Mouse (Mus musculus): ENCODE data around the gene Esm1. TPM values are rescaled to one million over a fixed set of nuclear protein-coding genes. Genes with fewer than 3 reads are reported as not detected.

The Esm1 gene
- total RNA-seq (2021) = not detected
- long read RNA-seq = 0 reads

- no peak for DNase-seq (ENCODE audit: low spot score in 2 of 2)
These were observed at the start of gene Esm1 for GRCm38 (mm10) chr13:113209624-113210023. Gene Esm1 (plus strand): TSS chr13:113209659.

- no peak for DNase-seq (ENCODE audit: low spot score in 2 of 2)
These were observed 45.0 kb upstream of the Esm1 start for GRCm38 (mm10) chr13:113164252-113165005.

GRCm38 (mm10) chr13:113168018-113168534 lies 41.4 kb upstream of the Esm1 start:
- DNase-seq (ENCODE audit: low spot score in 2 of 2) = no peak

GRCm38 (mm10) chr13:113170256-113170655 lies 39.2 kb upstream of the Esm1 start:
- DNase-seq (ENCODE audit: low spot score in 2 of 2) = no peak

- DNase-seq (ENCODE audit: low spot score in 2 of 2) = no peak
These were observed 35.3 kb upstream of the Esm1 start for GRCm38 (mm10) chr13:113174162-113174561.

- no peak for DNase-seq (ENCODE audit: low spot score in 2 of 2)
These were observed 26.1 kb upstream of the Esm1 start for GRCm38 (mm10) chr13:113183310-113183709.

- DNase-seq (ENCODE audit: low spot score in 2 of 2) = no peak
These were observed 25.7 kb upstream of the Esm1 start for GRCm38 (mm10) chr13:113183720-113184119.

GRCm38 (mm10) chr13:113196808-113197674 lies 12.4 kb upstream of the Esm1 start:
- DNase-seq (ENCODE audit: low spot score in 2 of 2) = no peak

GRCm38 (mm10) chr13:113197872-113198502 lies 11.5 kb upstream of the Esm1 start:
- no peak for DNase-seq (ENCODE audit: low spot score in 2 of 2)

- no peak for DNase-seq (ENCODE audit: low spot score in 2 of 2)
These were observed 10.1 kb upstream of the Esm1 start for GRCm38 (mm10) chr13:113199331-113199730.

GRCm38 (mm10) chr13:113200726-113201125 lies 8.7 kb upstream of the Esm1 start:
- no peak for DNase-seq (ENCODE audit: low spot score in 2 of 2)

- no peak for DNase-seq (ENCODE audit: low spot score in 2 of 2)
These were observed 7.8 kb upstream of the Esm1 start for GRCm38 (mm10) chr13:113201631-113202030.

- DNase-seq (ENCODE audit: low spot score in 2 of 2) = no peak
These were observed 7.3 kb upstream of the Esm1 start for GRCm38 (mm10) chr13:113202184-113202583.

- no peak for DNase-seq (ENCODE audit: low spot score in 2 of 2)
These were observed 6.3 kb upstream of the Esm1 start for GRCm38 (mm10) chr13:113203146-113203545.

GRCm38 (mm10) chr13:113205346-113205745 lies 4.1 kb upstream of the Esm1 start:
- no peak for DNase-seq (ENCODE audit: low spot score in 2 of 2)

GRCm38 (mm10) chr13:113211345-113211744 lies 1.9 kb downstream of the Esm1 start:
- DNase-seq (ENCODE audit: low spot score in 2 of 2) = no peak

- no peak for DNase-seq (ENCODE audit: low spot score in 2 of 2)
These were observed 2.9 kb downstream of the Esm1 start for GRCm38 (mm10) chr13:113212401-113212800.

GRCm38 (mm10) chr13:113213865-113214264 lies 4.4 kb downstream of the Esm1 start:
- DNase-seq (ENCODE audit: low spot score in 2 of 2) = no peak

- no peak for DNase-seq (ENCODE audit: low spot score in 2 of 2)
These were observed 12.4 kb downstream of the Esm1 start for GRCm38 (mm10) chr13:113221851-113222250.

- peak; percentile 48 to 77 for DNase-seq (ENCODE audit: low spot score in 2 of 2)
These were observed 14.6 kb downstream of the Esm1 start for GRCm38 (mm10) chr13:113224105-113224504.

GRCm38 (mm10) chr13:113225811-113226210 lies 16.4 kb downstream of the Esm1 start, which contains the start of gene Gzmk:
Gene Gzmk (minus strand): TSS chr13:113225908.
- peak; percentile 13 to 69 for DNase-seq (ENCODE audit: low spot score in 2 of 2)

Measured in layer of hippocampus, adult 18-20 months (tissue).